Mouse (Mus musculus) heart, postnatal 25 days (tissue): ENCODE measurements around the gene Mob1b. TPM values are rescaled to one million over a fixed set of nuclear protein-coding genes. Genes with fewer than 3 reads are reported as not detected.

Source experiments
- DNase-seq: peaks from one replicate; pipeline ENCODE4 v3.0.0; 2022; ENCODE audit warnings: low spot score
- intact Hi-C: fragments of 180-260 bp; cut with DNase I; formaldehyde crosslinking; loops from one replicate; pipeline ENCODE4 v1.15.1; 2025
- total RNA-seq, 2 experiments: library from RNA; stranded (reverse); gene quantifications; 2 replicates each; pipeline ENCODE4 v1.2.3; 2021

Mob1b gene
- total RNA-seq, 2 experiments from 2014 or later: 28.0 to 28.3 TPM

- DNase-seq: no peak
- intact Hi-C loops: loop anchor here (2.0 to 10.0 kb wide), 2 partner anchors 45 to 201 kb away; partner anchors contain the start of genes Mob1b and Rufy3
Observed at GRCm38 (mm10) chr5:88765587-88765986, 44.9 kb downstream of the Mob1b start.

GRCm38 (mm10) chr5:88766121-88766520, 45.5 kb downstream of the Mob1b start:
- intact Hi-C loops: loop anchor here (10.0 kb wide), 1 partner anchor 201 kb away; the partner anchor contains the start of gene Rufy3
- no peak for DNase-seq

- DNase-seq: no peak
- intact Hi-C loops: loop anchor here (10.0 kb wide), 1 partner anchor 202 kb away; the partner anchor contains the start of gene Rufy3
Observed at GRCm38 (mm10) chr5:88766863-88767262, 46.2 kb downstream of the Mob1b start.

GRCm38 (mm10) chr5:88768201-88768600, 47.5 kb downstream of the Mob1b start:
- no peak for DNase-seq
- intact Hi-C loops: loop anchor here (10.0 kb wide), 1 partner anchor 203 kb away; the partner anchor contains the start of gene Rufy3

GRCm38 (mm10) chr5:88782072-88782765, 61.6 kb downstream of the Mob1b start:
- no peak for DNase-seq
- intact Hi-C loops: no loop called here

GRCm38 (mm10) chr5:88785059-88785458, 64.4 kb downstream of the Mob1b start:
- no peak for DNase-seq
- intact Hi-C loops: no loop called here

GRCm38 (mm10) chr5:88790675-88791074, 70.0 kb downstream of the Mob1b start:
- intact Hi-C loops: loop anchor here (1.0 to 10.0 kb wide), 3 partner anchors 434 to 894 kb away; no protein-coding TSS in a partner anchor
- no peak for DNase-seq

- intact Hi-C loops: loop anchor here (1.0 to 10.0 kb wide), 3 partner anchors 433 to 893 kb away; no protein-coding TSS in a partner anchor
- no peak for DNase-seq
Observed at GRCm38 (mm10) chr5:88791256-88792245, 70.9 kb downstream of the Mob1b start.

GRCm38 (mm10) chr5:88793676-88794075, 73.0 kb downstream of the Mob1b start:
- DNase-seq: no peak
- intact Hi-C loops: loop anchor here (10.0 kb wide), 2 partner anchors 431 to 891 kb away; no protein-coding TSS in a partner anchor

- no peak for DNase-seq
- intact Hi-C loops: loop anchor here (10.0 kb wide), 2 partner anchors 429 to 889 kb away; no protein-coding TSS in a partner anchor
Observed at GRCm38 (mm10) chr5:88795910-88796584, 75.4 kb downstream of the Mob1b start.

- no peak for DNase-seq
- intact Hi-C loops: loop anchor here (10.0 kb wide), 2 partner anchors 428 to 888 kb away; no protein-coding TSS in a partner anchor
Observed at GRCm38 (mm10) chr5:88796588-88796987, 75.9 kb downstream of the Mob1b start.

- no peak for DNase-seq
- intact Hi-C loops: loop anchor here (10.0 kb wide), 2 partner anchors 428 to 888 kb away; no protein-coding TSS in a partner anchor
Observed at GRCm38 (mm10) chr5:88797121-88797520, 76.5 kb downstream of the Mob1b start.

GRCm38 (mm10) chr5:88805616-88806015, 85.0 kb downstream of the Mob1b start:
- intact Hi-C loops: no loop called here
- no peak for DNase-seq

GRCm38 (mm10) chr5:88806278-88806677, 85.6 kb downstream of the Mob1b start:
- no peak for DNase-seq
- intact Hi-C loops: no loop called here

GRCm38 (mm10) chr5:88807342-88807741, 86.7 kb downstream of the Mob1b start:
- intact Hi-C loops: no loop called here
- DNase-seq: no peak

GRCm38 (mm10) chr5:88813188-88813587, 92.5 kb downstream of the Mob1b start:
- no peak for DNase-seq
- intact Hi-C loops: no loop called here
